Mouse (Mus musculus) urinary bladder, postnatal 36 days (tissue): ENCODE data around the gene Slc25a43.

Experiments
- DNase-seq, 2 experiments: peaks; one replicate each; pipeline ENCODE4 v3.0.0; 2022; ENCODE audit warnings: low spot score in 2 of 2, mixed read lengths in 1 of 2

Gene Slc25a43

DNA sequence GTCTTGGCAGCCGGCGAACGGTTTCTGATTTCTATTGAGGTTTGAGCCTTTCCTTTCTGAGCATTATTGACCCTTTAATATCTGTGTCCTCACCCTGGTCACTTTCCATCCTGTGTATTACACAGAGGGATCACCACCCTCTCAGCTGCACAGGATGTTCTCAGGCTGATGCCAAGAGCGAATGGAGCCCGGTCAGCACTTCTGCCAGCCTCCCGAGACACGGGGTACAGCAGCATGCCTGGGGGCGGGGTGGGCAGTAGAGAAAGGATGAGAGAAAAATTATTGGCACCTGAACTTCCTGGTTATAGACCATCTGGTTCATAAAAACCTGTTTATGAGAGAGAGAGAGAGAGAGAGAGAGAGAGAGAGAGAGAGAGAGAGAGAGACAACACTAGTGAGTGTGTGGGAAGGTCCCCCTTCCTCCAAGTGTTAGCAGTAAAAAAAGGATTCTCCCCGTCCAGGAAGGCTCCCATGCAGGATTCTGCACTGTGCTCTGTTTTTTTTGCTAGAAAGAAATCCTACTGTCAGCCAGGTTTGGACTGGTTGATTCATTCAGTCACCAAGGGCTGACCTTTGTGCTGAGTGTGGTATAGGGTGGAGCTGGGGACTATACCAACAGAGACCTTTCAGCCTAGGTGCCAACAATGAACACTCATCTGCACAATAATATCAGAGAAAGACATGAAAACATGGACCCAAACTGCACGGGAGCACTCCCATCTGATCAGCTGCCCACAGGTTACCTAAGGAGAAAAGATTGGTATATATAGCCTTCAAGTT lies 80.7 kb downstream of the Slc25a43 start:
- DNase-seq, result no peak

DNA sequence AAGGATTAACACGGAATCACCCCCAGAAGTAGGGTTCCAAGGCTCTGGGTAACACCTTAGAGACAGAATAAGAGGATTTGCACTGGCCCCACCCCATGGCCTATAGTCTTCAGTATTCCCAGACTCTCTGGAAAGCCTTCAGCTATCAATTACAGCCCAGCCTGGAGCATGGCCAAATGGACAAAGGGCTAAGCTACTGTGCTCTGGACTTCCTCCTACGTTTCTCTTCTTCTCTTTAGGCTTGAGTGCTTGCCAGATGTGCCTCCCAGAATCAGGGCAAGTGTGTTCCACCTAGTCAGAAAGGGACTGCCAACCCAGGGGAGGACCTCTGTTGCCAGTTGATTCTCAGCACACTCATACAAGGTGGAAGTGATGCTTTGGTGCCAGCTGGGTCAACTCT lies 81.6 kb downstream of the Slc25a43 start:
- DNase-seq, result peak in 1 of 2 experiments; percentile 34
